Mouse (Mus musculus) hindbrain, embryonic 11.5 days (tissue): Measurements from ENCODE around the gene Map6. TPM values are rescaled to one million over a fixed set of nuclear protein-coding genes. Genes with fewer than 3 reads are reported as not detected.

Source experiments
- ATAC-seq: fragments of 200-750 bp; cut with Nextera tagmentation; 2 replicates; pipeline ENCODE4 v1.8.0; 2017; ENCODE audit warnings: mild to moderate bottlenecking, moderate TSS enrichment, moderate library complexity; ENCODE audit not compliant: low FRiP score
- DNase-seq: peaks from one replicate; pipeline ENCODE4 v3.0.0-alpha.2; 2015; ENCODE audit warnings: low spot score
- H3K27ac ChIP-seq: fragments of 300-500 bp; sonication (generic); 2 replicates; pipeline ENCODE4 v1.5.1; 2014; ENCODE audit warnings: mild to moderate bottlenecking, low read depth, low read length
- H3K27me3 ChIP-seq: fragments of 300-500 bp; sonication (generic); 2 replicates; pipeline ENCODE4 v1.6.1; 2014; ENCODE audit warnings: mild to moderate bottlenecking, low read length, moderate library complexity, mixed read lengths; ENCODE audit not compliant: control insufficient read depth, insufficient read depth
- H3K36me3 ChIP-seq: fragments of 300-500 bp; sonication (generic); 2 replicates; pipeline ENCODE4 v1.6.1; 2014; ENCODE audit warnings: mild to moderate bottlenecking, low read length, moderate library complexity, mixed read lengths; ENCODE audit not compliant: control insufficient read depth, insufficient read depth
- H3K4me1 ChIP-seq: fragments of 300-500 bp; sonication (generic); replicated peaks from 2 replicates; pipeline ENCODE4 v1.6.1; 2014; ENCODE audit warnings: low read length, mixed read lengths; ENCODE audit not compliant: control insufficient read depth, insufficient read depth
- H3K4me2 ChIP-seq: fragments of 300-500 bp; sonication (generic); replicated peaks from 2 replicates; pipeline ENCODE4 v1.6.1; 2014; ENCODE audit warnings: mild to moderate bottlenecking, low read depth, low read length
- H3K4me3 ChIP-seq: fragments of 300-500 bp; sonication (generic); 2 replicates; pipeline ENCODE4 v1.5.1; 2014; ENCODE audit warnings: low read depth, low read length
- H3K9ac ChIP-seq: fragments of 300-500 bp; sonication (generic); 2 replicates; pipeline ENCODE4 v1.6.1; 2014; ENCODE audit warnings: low read depth, low read length
- H3K9me3 ChIP-seq: fragments of 300-500 bp; sonication (generic); 2 replicates; pipeline ENCODE4 v1.6.1; 2016; ENCODE audit warnings: low read length; ENCODE audit not compliant: control insufficient read depth
- WGBS: fragments of 180-500 bp; shearing (Covaris S2); extraction: QIAGEN DNeasy Blood & Tissue Kit; methylation state at CpG from one replicate; pipeline ENCODE4 v1.1.7; 2014; 5-methylcytosine and 5-hydroxymethylcytosine counted together
- polyA plus RNA-seq: library from polyadenylated mRNA; unstranded; fragments of >200 nt; fragmentation: Nextera tagmentation; extraction: Ambion mirVana; gene quantifications from 2 replicates; pipeline ENCODE4 v1.2.1, GENCODE M21; 2014

The Map6 gene
- polyA plus RNA-seq, 1 experiment from 2014 or later = 49.6 TPM

GRCm38 (mm10) chr7:99232571-99232970 is 34.7 kb upstream of the Map6 start:
- ATAC-seq (no peak), DNase-seq (no peak)
- Histone ChIP-seq H3K27ac (no peak overlapping the region), H3K4me2 (no peak overlapping the region), H3K9me3 (no peaks in the 10 kb centered on the region), H3K4me3 (no peak overlapping the region), H3K4me1 (peaks cover 3% of the 10 kb centered on the region; the same call in 1 of the 2 replicates), H3K27me3 (no peaks in the 10 kb centered on the region), H3K36me3 (no peaks in the 10 kb centered on the region), H3K9ac (no peak overlapping the region)
- WGBS = 68% methylated on average over 6 of the region's 6 CpGs

- Histone ChIP-seq H3K9me3 (no peaks in the 10 kb centered on the region), H3K27me3 (no peaks in the 10 kb centered on the region), H3K27ac (no peak overlapping the region), H3K36me3 (no peaks in the 10 kb centered on the region), H3K4me3 (no peak overlapping the region), H3K9ac (no peak overlapping the region), H3K4me2 (no peak overlapping the region), H3K4me1 (peaks cover 3% of the 10 kb centered on the region; the same call in 1 of the 2 replicates)
- no peak for ATAC-seq
- WGBS = 50% methylated on average over 2 of the region's 2 CpGs
- DNase-seq = no peak
Measured at GRCm38 (mm10) chr7:99234916-99235315, 32.3 kb upstream of the Map6 start.

DNA sequence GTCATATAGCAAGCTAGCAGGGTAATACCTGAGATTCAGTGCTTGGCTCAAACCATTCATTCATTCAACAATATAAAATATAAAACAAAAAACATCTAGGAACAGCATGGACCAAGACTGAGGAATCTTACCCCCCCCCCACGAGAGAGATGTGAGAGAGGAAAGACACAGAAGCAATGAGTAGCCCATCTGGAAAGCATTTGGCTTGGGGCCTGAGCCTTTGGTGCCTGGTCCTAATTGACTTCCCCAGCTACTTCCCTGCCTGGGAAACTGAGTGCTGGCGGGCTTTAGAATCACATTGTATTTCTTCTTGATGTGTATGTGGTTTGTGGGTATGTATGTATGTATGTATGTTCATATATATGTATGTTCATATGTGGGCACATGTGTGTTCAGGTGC is 31.6 kb upstream of the Map6 start:
- Histone ChIP-seq H3K4me2 (no peak overlapping the region), H3K27ac (no peak overlapping the region)
- no peak for DNase-seq

DNA sequence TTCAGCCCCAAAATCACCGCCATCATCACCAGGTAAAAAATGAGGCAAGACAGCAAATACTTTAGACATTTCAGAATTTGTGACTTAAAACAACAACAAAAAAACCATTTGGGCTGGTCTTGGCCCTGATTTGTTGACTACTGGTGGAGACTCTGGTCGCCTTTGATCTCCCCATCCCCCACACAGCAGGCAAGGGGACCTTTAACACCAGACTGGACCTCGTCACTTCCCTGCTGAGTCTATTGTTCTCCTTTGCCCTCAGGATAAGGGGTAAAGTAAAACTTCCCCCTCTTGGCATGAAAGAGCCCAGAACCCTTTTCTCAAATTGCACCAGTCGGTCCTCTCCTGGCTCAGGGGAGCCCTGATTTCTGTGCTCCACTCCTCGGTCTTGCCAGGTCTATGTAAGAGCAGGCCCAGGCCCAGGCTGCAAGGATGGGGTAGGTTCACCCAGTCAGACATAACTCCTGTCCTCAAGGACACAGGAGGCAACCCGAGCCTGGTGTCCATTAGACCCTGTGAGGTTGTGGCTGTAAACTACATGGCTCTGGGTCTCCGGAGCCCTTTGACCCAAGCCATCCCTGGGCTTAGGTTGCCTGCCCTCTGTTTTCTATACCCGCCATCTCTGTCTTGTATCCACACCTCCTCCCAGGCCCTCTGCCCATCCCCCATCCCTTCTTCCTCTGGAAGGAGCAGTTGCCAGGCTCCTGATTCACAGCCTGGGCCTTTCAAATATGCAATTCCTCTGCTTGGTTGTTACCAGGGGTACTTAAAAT is 30.2 kb upstream of the Map6 start:
- 14% methylated on average over 8 of the region's 8 CpGs for WGBS

More for the DNA sequence above, 31.6 kb upstream of the Map6 start:
- ATAC-seq = no peak
- no peak overlapping the region for H3K9ac ChIP-seq
- peaks cover 3% of the 10 kb centered on the region; the same call in 1 of the 2 replicates for H3K4me1 ChIP-seq
- no peaks in the 10 kb centered on the region for H3K27me3 ChIP-seq
- no peaks in the 10 kb centered on the region for H3K36me3 ChIP-seq
- no peaks in the 10 kb centered on the region for H3K9me3 ChIP-seq
- WGBS = 63% methylated on average over 2 of the region's 2 CpGs
- no peak overlapping the region for H3K4me3 ChIP-seq

DNA sequence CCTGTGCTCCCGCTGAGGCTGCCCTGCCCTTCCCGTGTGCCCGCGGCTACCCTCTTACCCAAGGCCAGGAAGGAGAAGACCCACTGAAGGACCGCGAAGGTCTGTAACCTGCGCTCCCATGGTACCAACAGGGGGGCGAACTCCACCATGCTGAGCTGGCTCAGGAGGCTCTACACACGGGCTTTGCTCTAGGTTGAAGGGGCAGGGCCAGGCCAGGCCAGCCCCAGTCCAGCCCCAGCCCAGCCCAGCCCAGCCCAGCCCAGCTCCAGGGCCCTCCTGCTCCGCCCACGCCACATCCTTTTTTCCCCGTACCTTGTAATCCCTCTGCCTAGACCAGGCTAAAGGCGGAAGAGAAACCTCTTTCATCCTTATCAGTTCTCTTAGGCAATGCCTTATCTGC is 28.8 kb upstream of the Map6 start, which contains the start of gene Mogat2:
Gene Mogat2 (minus strand): TSS at position 203 of the 400 bp plus-strand sequence.
- 0 out of 2 replicates have a peak within 1 kb of the TSS, but pooled peaks have one; percentile 6 for H3K4me3 ChIP-seq
- H3K36me3 ChIP-seq = no peaks in the 10 kb centered on the region
- WGBS = 6% methylated on average over 13 of the region's 13 CpGs
- H3K4me1 ChIP-seq = peaks cover 3% of the 10 kb centered on the region; the same call in 1 of the 2 replicates
- H3K9me3 ChIP-seq = no peaks in the 10 kb centered on the region
- peak within 1 kb of the TSS; percentile 5; the same call in 1 of the 2 replicates for H3K9ac ChIP-seq
- no peak within 1 kb of the TSS for H3K27ac ChIP-seq
- DNase-seq (peak; percentile 16), ATAC-seq (no peak)
- no peaks in the 10 kb centered on the region for H3K27me3 ChIP-seq
- peak within 1 kb of the TSS; percentile 34 for H3K4me2 ChIP-seq

More for the DNA sequence above, 30.2 kb upstream of the Map6 start:
- no peak for ATAC-seq
- H3K9me3 ChIP-seq = no peaks in the 10 kb centered on the region
- no peak overlapping the region for H3K9ac ChIP-seq
- no peak overlapping the region; the same call in 1 of the 2 replicates for H3K4me2 ChIP-seq
- peak; percentile 67 for DNase-seq
- H3K36me3 ChIP-seq = no peaks in the 10 kb centered on the region
- peaks cover 3% of the 10 kb centered on the region; the same call in 1 of the 2 replicates for H3K4me1 ChIP-seq
- no peak overlapping the region for H3K4me3 ChIP-seq
- H3K27me3 ChIP-seq = no peaks in the 10 kb centered on the region
- H3K27ac ChIP-seq = no peak overlapping the region

DNA sequence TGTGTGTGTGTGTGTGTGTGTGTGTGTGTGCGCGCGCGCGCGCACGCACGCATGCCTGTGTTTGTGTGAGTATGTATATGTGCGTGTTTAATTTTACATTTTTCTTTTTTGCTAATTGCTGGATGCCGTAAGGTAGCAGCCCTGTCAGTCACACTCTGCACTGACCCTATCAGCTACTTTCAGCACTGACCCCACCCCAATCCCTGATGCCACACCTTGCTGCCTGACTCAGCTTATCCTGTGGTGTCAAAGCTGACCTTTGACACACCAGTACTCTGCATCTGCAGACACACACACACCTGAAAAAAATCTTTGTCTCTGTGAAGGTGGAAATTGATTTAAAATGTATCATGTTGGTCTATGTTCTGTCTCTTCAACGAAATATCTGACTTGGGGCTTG is 25.1 kb upstream of the Map6 start:
- Histone ChIP-seq H3K4me1 (peaks cover 1% of the 10 kb centered on the region; the same call in 1 of the 2 replicates), H3K27me3 (no peaks in the 10 kb centered on the region), H3K36me3 (no peaks in the 10 kb centered on the region), H3K9ac (no peak overlapping the region), H3K4me2 (no peak overlapping the region), H3K4me3 (no peak overlapping the region), H3K9me3 (no peaks in the 10 kb centered on the region), H3K27ac (no peak overlapping the region)
- WGBS = 97% methylated on average over 10 of the region's 11 CpGs
- DNase-seq = no peak
- ATAC-seq = no peak

- H3K4me1 ChIP-seq = no peaks in the 10 kb centered on the region
- WGBS = 38% methylated on average over 5 of the region's 5 CpGs
Measured at GRCm38 (mm10) chr7:99248157-99248742, 19.0 kb upstream of the Map6 start.

GRCm38 (mm10) chr7:99248906-99249581 is 18.2 kb upstream of the Map6 start:
- ATAC-seq = peak; percentile 48; the same call in 1 of the 2 replicates

More at GRCm38 (mm10) chr7:99248157-99248742, 19.0 kb upstream of the Map6 start:
- H3K9me3 ChIP-seq = no peaks in the 10 kb centered on the region
- H3K27me3 ChIP-seq = peaks cover 5% of the 10 kb centered on the region
- no peak overlapping the region for H3K9ac ChIP-seq
- ATAC-seq = no peak
- H3K36me3 ChIP-seq = no peaks in the 10 kb centered on the region
- DNase-seq = no peak
- no peak overlapping the region for H3K4me2 ChIP-seq
- no peak overlapping the region for H3K27ac ChIP-seq
- no peak overlapping the region for H3K4me3 ChIP-seq

More at GRCm38 (mm10) chr7:99248906-99249581, 18.2 kb upstream of the Map6 start:
- peak overlapping the region; percentile 52 for H3K9ac ChIP-seq
- DNase-seq = peak; percentile 53
- under 1% methylated on average over 33 of the region's 44 CpGs for WGBS
- H3K9me3 ChIP-seq = no peaks in the 10 kb centered on the region
- H3K4me1 ChIP-seq = no peaks in the 10 kb centered on the region
- peak overlapping the region; percentile 37 for H3K4me3 ChIP-seq
- H3K27ac ChIP-seq = no peak overlapping the region
- peaks cover 5% of the 10 kb centered on the region for H3K27me3 ChIP-seq
- H3K4me2 ChIP-seq = peak overlapping the region; percentile 65
- no peaks in the 10 kb centered on the region for H3K36me3 ChIP-seq
